ENCODE assay signal across 34 mouse cellular contexts in genomic region chr9:16497361-16497760, GRCm38 (mm10). TPM values are rescaled to one million over a fixed set of nuclear protein-coding genes. Genes with fewer than 3 reads are reported as not detected.
"Had no signal": no experiment of that assay in that cellular context is flagged by ENCODE, and none has a peak within 500 bp of the region (broad histone marks: within the 10 kb centered on the region; RNA-seq: fewer than 3 reads in every experiment).

No protein-coding gene starts in this region.

- H3K27ac ChIP-seq: left cerebral cortex, adult 2 months; limb, embryonic 10.5 days; limb, embryonic 12.5 days; limb, embryonic 13.5 days; limb, embryonic 15.5 days; liver, embryonic 12.5 days; liver, embryonic 13.5 days; liver, embryonic 14.5 days; liver, embryonic 15.5 days; lung, embryonic 15.5 days; macrophage; neural tube, embryonic 12.5 days had no signal

- H3K36me3 ChIP-seq: limb, embryonic 10.5 days; limb, embryonic 12.5 days; limb, embryonic 13.5 days; limb, embryonic 15.5 days; liver, embryonic 12.5 days; liver, embryonic 13.5 days; liver, embryonic 15.5 days; lung, embryonic 15.5 days; midbrain, embryonic 12.5 days; midbrain, embryonic 15.5 days; neural tube, embryonic 12.5 days had no signal

- H3K9ac ChIP-seq: limb, embryonic 12.5 days; limb, embryonic 13.5 days; limb, embryonic 15.5 days; liver, embryonic 12.5 days; liver, embryonic 13.5 days; liver, embryonic 14.5 days; liver, embryonic 15.5 days; liver, postnatal 0 days; lung, embryonic 14.5 days; lung, embryonic 15.5 days; midbrain, embryonic 12.5 days; midbrain, embryonic 15.5 days; neural tube, embryonic 12.5 days had no signal

- H3K4me3 ChIP-seq: left cerebral cortex, adult 2 months; limb, embryonic 10.5 days; limb, embryonic 12.5 days; limb, embryonic 13.5 days; limb, embryonic 15.5 days; liver, embryonic 12.5 days; liver, embryonic 13.5 days; liver, embryonic 15.5 days; lung, embryonic 15.5 days; megakaryocyte, embryonic 14.5 days; midbrain, embryonic 10.5 days; midbrain, embryonic 12.5 days; midbrain, embryonic 15.5 days; myocyte; neural tube, embryonic 12.5 days had no signal

- ATAC-seq: liver, embryonic 12.5 days; liver, postnatal 0 days; lung, postnatal 0 days; midbrain, embryonic 15.5 days; midbrain, embryonic 16.5 days had no signal

- H3K27me3 ChIP-seq: midbrain, embryonic 12.5 days; midbrain, embryonic 15.5 days; neural tube, embryonic 12.5 days had no signal

- H3K4me2 ChIP-seq: limb, embryonic 12.5 days; limb, embryonic 13.5 days; limb, embryonic 15.5 days; liver, embryonic 11.5 days; liver, embryonic 12.5 days; liver, embryonic 13.5 days; liver, embryonic 15.5 days; lung, embryonic 14.5 days; lung, embryonic 15.5 days; neural tube, embryonic 12.5 days had no signal

- H3K4me1 ChIP-seq: liver, embryonic 12.5 days; liver, embryonic 13.5 days; liver, embryonic 15.5 days had no signal

- H3K9me3 ChIP-seq: limb, embryonic 10.5 days; limb, embryonic 12.5 days; limb, embryonic 13.5 days; limb, embryonic 15.5 days; liver, embryonic 12.5 days; liver, embryonic 13.5 days; liver, embryonic 15.5 days; lung, embryonic 15.5 days; megakaryocyte, embryonic 14.5 days; midbrain, embryonic 10.5 days; midbrain, embryonic 12.5 days; midbrain, embryonic 15.5 days; neural tube, embryonic 12.5 days had no signal

- DNase-seq: left cerebral cortex, postnatal 4 days; liver; liver, embryonic 13.5 days; liver, postnatal 0 days; lung, adult 18-20 months; lung, adult 2 months; lung, embryonic 14.5 days; lung, postnatal 10 days; lung, postnatal 14 days; lung, postnatal 36 days; lung, postnatal 4 days; midbrain, embryonic 14.5 days had no signal

RNA-seq across cellular contexts. Expression of gene Fat3, which starts 3.7 kb away (rescaled TPM):
- total RNA-seq: megakaryocyte progenitor cell, adult 5-6 weeks; monocyte, adult 5-6 weeks had no signal
- polyA plus RNA-seq: liver, adult 2 months; myocyte had no signal
